Mouse (Mus musculus): ENCODE measurements around the gene Prkar2b. TPM values are rescaled to one million over a fixed set of nuclear protein-coding genes. Genes with fewer than 3 reads are reported as not detected.
A peak's percentile ranks its signal among the peaks of the same experiment; 100 is the strongest.

The Prkar2b gene
- total RNA-seq (2022), result 10 to 100 TPM; 29.5 to 35.0 (median 31.3) TPM

- peak; percentile 83 to 90 for DNase-seq (ENCODE audit: low spot score in 2 of 2)
Observed at GRCm38 (mm10) chr12:32061090-32061930, at the start of gene Prkar2b. Gene Prkar2b, minus strand, starts transcription at chr12:32061296.

- DNase-seq (ENCODE audit: low spot score in 2 of 2), result no peak
Observed at GRCm38 (mm10) chr12:32109201-32109600, 48.1 kb upstream of the Prkar2b start.

DNA sequence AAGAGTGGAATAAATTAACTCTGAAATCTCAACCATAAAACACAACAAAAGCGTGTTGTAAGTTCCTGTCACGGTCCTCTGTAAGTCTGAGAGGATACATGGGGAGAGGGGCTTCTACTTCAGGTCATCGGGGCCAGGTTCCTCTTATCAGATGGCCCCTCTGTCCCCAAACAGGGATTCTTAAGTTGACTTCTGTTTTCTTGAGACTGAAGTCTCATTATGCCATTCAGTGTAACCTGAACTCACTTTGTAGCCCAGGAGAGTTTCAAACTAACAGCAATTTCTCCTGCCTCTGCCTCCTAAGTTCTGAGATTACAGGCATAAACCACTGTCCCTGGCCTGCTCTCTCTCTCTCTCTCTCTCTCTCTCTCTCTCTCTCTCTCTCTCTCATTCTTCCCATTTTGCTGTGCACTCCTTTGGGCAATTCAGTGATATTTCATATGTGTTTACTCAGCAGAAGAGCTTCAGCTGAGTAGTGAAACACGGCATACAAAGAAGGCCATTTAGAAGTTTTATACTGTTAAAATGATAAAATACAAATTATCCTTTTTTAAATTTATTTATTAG is 43.9 kb upstream of the Prkar2b start:
- DNase-seq (ENCODE audit: low spot score in 2 of 2), result no peak

GRCm38 (mm10) chr12:32104451-32104862 is 43.4 kb upstream of the Prkar2b start:
- DNase-seq (ENCODE audit: low spot score in 2 of 2), result no peak

- no peak for DNase-seq (ENCODE audit: low spot score in 2 of 2)
Observed at GRCm38 (mm10) chr12:32101306-32101705, 40.2 kb upstream of the Prkar2b start.

DNA sequence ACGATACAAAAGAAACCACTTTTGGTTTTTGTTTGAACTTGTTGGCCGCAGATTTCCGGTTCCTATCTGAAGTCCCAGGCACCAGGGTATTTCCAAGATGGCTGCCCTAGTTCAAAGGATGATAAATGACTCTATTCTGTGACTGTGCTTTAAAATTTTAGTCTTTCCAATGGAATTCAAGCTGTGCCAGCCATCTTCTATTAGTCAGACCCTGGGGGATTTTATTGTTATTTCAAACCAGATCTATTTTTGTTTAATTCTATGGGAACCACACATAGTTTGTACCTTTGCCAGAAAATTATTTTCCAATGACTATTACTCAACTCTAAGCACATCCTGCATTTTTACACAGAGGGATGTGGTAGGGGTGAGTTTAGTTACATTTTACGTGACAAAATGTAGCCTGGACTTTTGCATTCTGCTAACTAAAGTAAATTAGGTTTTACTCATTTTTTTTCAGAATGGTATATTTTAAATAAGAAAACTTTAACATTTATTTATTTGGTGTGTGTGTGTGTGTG is 38.6 kb upstream of the Prkar2b start:
- no peak for DNase-seq (ENCODE audit: low spot score in 2 of 2)

DNA sequence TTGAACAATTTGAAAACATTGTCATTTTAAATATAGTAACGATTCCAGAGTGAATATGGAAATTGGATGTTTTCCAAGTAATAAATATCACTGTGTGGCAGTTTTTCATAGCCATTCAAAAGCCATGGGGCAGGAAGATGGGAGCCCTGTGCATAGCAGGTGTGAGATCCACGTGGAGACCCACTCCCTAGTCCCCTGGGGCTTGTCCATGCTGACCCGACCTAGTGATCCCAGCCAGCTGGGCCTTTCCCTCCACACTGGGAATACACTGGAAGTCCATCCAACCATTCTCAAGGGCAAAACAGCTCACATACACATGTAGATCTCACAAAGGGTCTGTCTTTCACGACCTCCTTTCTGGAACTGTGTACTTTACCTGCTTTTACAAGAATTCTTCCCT is 37.5 kb upstream of the Prkar2b start:
- DNase-seq (ENCODE audit: low spot score in 2 of 2), result no peak

- DNase-seq (ENCODE audit: low spot score in 2 of 2), result no peak
Observed at GRCm38 (mm10) chr12:32097107-32097506, 36.0 kb upstream of the Prkar2b start.

GRCm38 (mm10) chr12:32095164-32095563 is 34.1 kb upstream of the Prkar2b start:
- DNase-seq (ENCODE audit: low spot score in 2 of 2), result no peak

- no peak for DNase-seq (ENCODE audit: low spot score in 2 of 2)
Observed at GRCm38 (mm10) chr12:32092452-32092851, 31.4 kb upstream of the Prkar2b start.

- DNase-seq (ENCODE audit: low spot score in 2 of 2), result no peak
Observed at GRCm38 (mm10) chr12:32088566-32088965, 27.5 kb upstream of the Prkar2b start.

DNA sequence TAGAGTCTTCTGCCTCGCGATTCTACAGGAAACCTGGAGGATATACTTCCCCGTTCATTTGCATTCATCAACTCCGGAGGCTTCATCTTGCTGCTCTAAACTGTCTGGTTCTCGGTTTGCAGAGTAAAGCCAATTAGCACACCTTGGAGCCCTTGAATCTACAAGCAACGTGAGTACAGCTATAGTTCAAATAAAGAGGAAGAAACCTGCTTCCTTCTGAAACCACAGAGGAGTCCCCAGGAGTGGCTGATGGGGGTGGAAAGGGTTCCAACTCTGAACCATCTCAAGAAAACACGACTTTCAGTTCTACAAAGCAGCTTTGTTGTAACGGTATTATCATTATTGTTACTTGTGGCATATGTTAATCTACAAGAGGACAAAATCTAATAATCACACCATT is 26.2 kb upstream of the Prkar2b start:
- no peak for DNase-seq (ENCODE audit: low spot score in 2 of 2)

DNA sequence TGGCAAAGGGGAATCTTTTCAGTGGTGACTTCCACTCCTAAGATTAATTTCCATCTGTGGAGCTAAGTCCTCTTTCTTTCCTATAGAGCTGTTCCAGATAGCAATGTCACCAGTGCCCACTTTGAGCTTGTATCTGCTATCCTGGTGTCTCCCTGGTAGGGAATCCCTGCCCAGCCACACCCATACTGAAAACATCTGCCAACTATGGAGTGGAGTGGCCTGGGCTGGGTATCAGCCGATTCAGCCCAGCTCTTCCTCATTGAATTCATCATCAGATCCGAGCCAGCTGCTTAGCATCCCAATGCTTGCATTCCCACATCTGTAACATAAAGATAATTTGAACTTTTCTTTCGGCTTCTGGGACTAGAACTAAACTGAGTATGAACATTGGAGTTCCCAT is 25.8 kb upstream of the Prkar2b start:
- no peak for DNase-seq (ENCODE audit: low spot score in 2 of 2)

DNA sequence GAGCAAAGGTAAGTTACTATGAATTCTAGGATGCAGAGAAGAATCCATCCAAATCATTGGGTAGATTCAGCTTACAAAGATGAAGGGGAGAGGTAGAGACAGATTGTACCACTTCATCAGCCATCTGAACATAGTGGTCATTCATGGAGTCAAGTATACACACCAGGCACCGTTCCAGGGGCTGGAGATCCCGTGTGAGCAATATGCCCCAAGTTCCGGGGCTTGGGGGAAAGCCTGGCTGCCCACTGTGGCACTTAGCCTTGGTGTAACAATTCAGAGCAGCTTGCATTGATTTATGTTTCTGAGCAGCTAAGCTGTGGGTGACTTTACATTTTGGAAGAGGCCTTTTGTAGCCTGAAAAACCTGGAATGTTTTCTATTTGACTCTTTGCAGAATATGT is 24.8 kb upstream of the Prkar2b start:
- DNase-seq (ENCODE audit: low spot score in 2 of 2), result no peak

DNA sequence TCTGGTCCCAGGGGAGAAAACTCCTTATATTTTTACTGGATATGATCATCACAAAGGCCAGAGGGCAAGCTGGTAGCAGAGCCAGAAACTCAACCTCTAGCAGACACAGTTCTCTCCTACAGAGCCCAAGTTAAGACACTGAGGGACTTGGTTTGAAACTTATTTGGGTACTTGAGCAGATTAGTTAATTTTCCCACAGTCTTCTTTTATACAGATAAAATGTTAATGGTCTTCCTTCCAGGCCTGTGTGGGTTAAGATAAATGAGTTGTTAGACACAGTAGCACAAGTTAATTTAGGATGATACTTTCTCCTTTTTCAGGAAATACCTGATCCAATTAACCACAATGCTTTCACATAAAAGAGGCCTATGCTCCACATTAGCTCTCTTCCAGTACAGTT is 24.1 kb upstream of the Prkar2b start:
- DNase-seq (ENCODE audit: low spot score in 2 of 2), result no peak

GRCm38 (mm10) chr12:32084601-32085000 is 23.5 kb upstream of the Prkar2b start:
- peak; percentile 13 to 22 for DNase-seq (ENCODE audit: low spot score in 2 of 2)

GRCm38 (mm10) chr12:32080692-32081091 is 19.6 kb upstream of the Prkar2b start:
- DNase-seq (ENCODE audit: low spot score in 2 of 2), result no peak

- DNase-seq (ENCODE audit: low spot score in 2 of 2), result no peak
Observed at GRCm38 (mm10) chr12:32077403-32077802, 16.3 kb upstream of the Prkar2b start.

DNA sequence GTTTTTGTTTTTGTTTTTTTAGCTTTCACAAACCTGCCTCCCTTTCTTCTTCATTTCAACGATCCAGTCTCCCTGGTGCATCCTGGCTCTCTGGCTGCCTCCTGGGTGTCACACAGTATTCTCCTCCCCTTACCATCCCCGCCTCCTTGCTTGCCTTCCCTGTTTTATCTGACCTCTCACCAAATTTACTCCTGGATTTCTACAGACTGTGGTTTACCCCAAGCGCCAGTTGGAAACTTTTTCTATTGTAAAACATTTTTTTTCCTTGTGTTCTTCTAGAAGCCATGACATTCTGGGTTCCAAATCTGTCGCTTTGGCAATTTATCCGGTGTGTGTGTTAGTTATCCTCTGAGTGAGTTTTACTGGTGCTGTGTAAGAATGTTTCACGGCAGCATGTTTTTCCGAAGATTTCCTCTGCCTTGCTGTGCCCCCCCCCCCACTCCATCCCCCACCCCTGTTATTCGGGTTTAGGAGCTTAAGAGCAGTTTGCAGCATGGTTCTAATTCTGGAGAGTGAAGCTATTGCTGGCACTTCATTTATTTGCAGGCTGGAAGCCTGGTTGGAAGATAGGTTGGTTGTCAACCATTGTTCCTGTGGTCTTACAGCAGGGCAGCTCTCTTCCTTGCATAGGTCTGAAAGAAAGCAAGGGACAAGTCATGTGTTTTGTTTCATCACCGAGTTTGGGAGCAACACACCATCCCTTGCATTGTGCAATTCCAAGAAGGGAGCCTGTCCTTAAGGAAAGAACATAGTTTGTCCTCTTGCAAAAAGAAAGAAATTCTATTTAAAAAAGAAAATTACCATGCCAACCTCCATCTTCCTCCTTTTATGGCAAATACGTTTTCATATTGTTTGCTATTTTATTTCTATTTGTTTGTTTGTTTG is 15.0 kb upstream of the Prkar2b start:
- DNase-seq (ENCODE audit: low spot score in 2 of 2), result no peak

DNA sequence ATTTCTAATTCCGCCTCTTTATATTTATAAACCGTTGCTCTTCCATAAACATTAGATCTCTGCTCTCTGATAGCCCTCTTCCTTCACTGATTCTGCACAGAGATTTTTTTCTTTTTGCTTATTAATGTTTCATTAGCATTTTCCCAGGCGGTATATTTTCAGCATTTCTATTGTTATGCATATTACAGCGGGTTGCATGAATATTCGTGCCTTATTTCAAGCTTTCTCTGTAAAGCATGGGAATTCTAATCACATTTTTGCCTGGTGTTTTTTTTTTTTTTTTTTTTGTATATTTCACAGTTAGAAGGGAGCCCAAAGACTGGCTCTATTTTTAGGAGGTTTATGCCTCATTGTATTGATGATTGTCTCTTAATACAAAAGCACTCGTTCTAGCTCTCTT is 13.2 kb upstream of the Prkar2b start:
- no peak for DNase-seq (ENCODE audit: low spot score in 2 of 2)

- DNase-seq (ENCODE audit: low spot score in 2 of 2), result no peak
Observed at GRCm38 (mm10) chr12:32066004-32066403, 4.9 kb upstream of the Prkar2b start.
